Comparison of ENCODE assay signal across 8 mouse cellular contexts in genomic region chr7:99380491-99381213, GRCm38 (mm10). TPM values are rescaled to one million over a fixed set of nuclear protein-coding genes. Genes with fewer than 3 reads are reported as not detected.
DNase-seq lines count a peak whose midpoint lies in the region; ATAC-seq and TF ChIP-seq lines count a peak whose summit lies in the region.

No protein-coding gene starts in this region.

- peak overlapping the region; percentile 90 for H3K27ac ChIP-seq in left cerebral cortex, adult 2 months
- H3K27ac ChIP-seq in bone marrow, adult 2 months (ENCODE audit: control insufficient read depth, insufficient read depth, low read depth, low read length, poor library complexity): peak overlapping the region; percentile 59
- peak overlapping the region; percentile 80 for H3K27ac ChIP-seq in intestine, embryonic 16.5 days (ENCODE audit: low read length)
- H3K27ac ChIP-seq in stomach, embryonic 16.5 days (ENCODE audit: low read length): peak overlapping the region; percentile 92

- no peaks in the 10 kb centered on the region for H3K9me3 ChIP-seq in intestine, embryonic 16.5 days (ENCODE audit: control insufficient read depth, low read length)
- no peaks in the 10 kb centered on the region for H3K9me3 ChIP-seq in stomach, embryonic 16.5 days (replicated peaks; ENCODE audit: control insufficient read depth, low read length)

- H3K27me3 ChIP-seq in intestine, embryonic 16.5 days (replicated peaks; ENCODE audit: control insufficient read depth, insufficient read depth, low read length): no peaks in the 10 kb centered on the region
- H3K27me3 ChIP-seq in stomach, embryonic 16.5 days (ENCODE audit: control insufficient read depth, insufficient read depth, low read length): no peaks in the 10 kb centered on the region

- ATAC-seq in erythroid progenitor cell, adult 5-6 weeks (replicated peaks; ENCODE audit: low FRiP score, poor library complexity, severe bottlenecking): peak; percentile 29; the same call in 1 of the 2 replicates
- ATAC-seq in intestine, embryonic 16.5 days: peak; percentile 70
- peak; percentile 44 for ATAC-seq in megakaryocyte progenitor cell, adult 5-6 weeks (replicated peaks; ENCODE audit: poor library complexity)
- peak; percentile 65 for ATAC-seq in stomach, embryonic 16.5 days (ENCODE audit: insufficient read depth, low FRiP score)

- H3K36me3 ChIP-seq in intestine, embryonic 16.5 days (ENCODE audit: control insufficient read depth, insufficient read depth, low read length): no peaks in the 10 kb centered on the region
- no peaks in the 10 kb centered on the region for H3K36me3 ChIP-seq in stomach, embryonic 16.5 days (ENCODE audit: control insufficient read depth, insufficient read depth, low read length)

- peak overlapping the region; percentile 81 for H3K9ac ChIP-seq in intestine, embryonic 16.5 days (ENCODE audit: low read depth, low read length)
- H3K9ac ChIP-seq in stomach, embryonic 16.5 days (ENCODE audit: low read length): peak overlapping the region; percentile 73

- intact Hi-C loops in left cerebral cortex, adult 2 months (cut with DNase I): no loop called here
- intact Hi-C loops in left cerebral cortex, postnatal 36 days (cut with DNase I): no loop called here

- peak; percentile 36 to 47 for DNase-seq in left cerebral cortex, adult 2 months (ENCODE audit: extremely low spot score in 1 of 2, low spot score in 2 of 2)
- DNase-seq in left cerebral cortex, postnatal 36 days (ENCODE audit: low spot score in 2 of 2): no peak
- DNase-seq in spleen, postnatal 4 days (ENCODE audit: low spot score in 2 of 2): no peak

- 2% methylated on average over 24 of the region's 24 CpGs for WGBS in bone marrow, adult 2 months
- WGBS in intestine, embryonic 16.5 days: 1% methylated on average over 24 of the region's 24 CpGs
- under 1% methylated on average over 24 of the region's 24 CpGs for WGBS in stomach, embryonic 16.5 days

- no peak for TF ChIP-seq POLR2A in bone marrow, adult 2 months (IDR thresholded peaks at IDR 0.05; ENCODE audit: borderline replicate concordance, control insufficient read depth, low read depth, low read length)

- peak; percentile 49 for TF ChIP-seq CTCF in left cerebral cortex, adult 2 months (IDR thresholded peaks at IDR 0.05)
- TF ChIP-seq CTCF in bone marrow, adult 2 months (IDR thresholded peaks at IDR 0.05; ENCODE audit: control insufficient read depth, insufficient read depth, low read length): no peak

- no peaks in the 10 kb centered on the region; the same call in 1 of the 2 replicates for H3K4me1 ChIP-seq in bone marrow, adult 2 months (ENCODE audit: control insufficient read depth, insufficient read depth, low read length)
- peaks cover 28% of the 10 kb centered on the region for H3K4me1 ChIP-seq in intestine, embryonic 16.5 days (ENCODE audit: control insufficient read depth, insufficient read depth, low read length)
- peaks cover 25% of the 10 kb centered on the region for H3K4me1 ChIP-seq in stomach, embryonic 16.5 days (ENCODE audit: control insufficient read depth, insufficient read depth, low read length)

- H3K4me2 ChIP-seq in intestine, embryonic 16.5 days (ENCODE audit: low read depth, low read length): peak overlapping the region; percentile 94
- peak overlapping the region; percentile 91 for H3K4me2 ChIP-seq in stomach, embryonic 16.5 days (ENCODE audit: low read depth, low read length)

- H3K4me3 ChIP-seq in left cerebral cortex, adult 2 months: peak overlapping the region; percentile 85
- H3K4me3 ChIP-seq in bone marrow, adult 2 months (replicated peaks; ENCODE audit: control insufficient read depth, low read depth, low read length): peak overlapping the region; percentile 72
- peak overlapping the region; percentile 73 for H3K4me3 ChIP-seq in intestine, embryonic 16.5 days (ENCODE audit: low read length)
- H3K4me3 ChIP-seq in stomach, embryonic 16.5 days (replicated peaks; ENCODE audit: low read length): peak overlapping the region; percentile 73

RNA-seq across cellular contexts. Expression of gene Gdpd5, which starts 0.6 kb away (rescaled TPM):
- total RNA-seq in left cerebral cortex, adult 2 months (2021): 10 to 100 TPM; 40.8 to 42.4 TPM
- 10 to 100 TPM; 32.2 to 44.9 TPM for total RNA-seq in left cerebral cortex, postnatal 36 days (2021)
- 0.54 and 1.5 TPM in 2 replicates for polyA plus RNA-seq in bone marrow, adult 2 months (2011; ENCODE audit: insufficient read depth, insufficient read length, low replicate concordance, missing spikeins)
- total RNA-seq in erythroid progenitor cell, adult 5-6 weeks (2015; ENCODE audit: low replicate concordance): not detected in 2 replicates
- total RNA-seq in erythroid progenitor cell, adult 5-6 weeks (2017; ENCODE audit: low replicate concordance): not detected in 2 replicates
- 17.1 and 17.5 TPM in 2 replicates for polyA plus RNA-seq in intestine, embryonic 16.5 days (2015; fragmentation: Nextera tagmentation; extraction: Ambion mirVana)
- total RNA-seq in megakaryocyte progenitor cell, adult 5-6 weeks (2015): 0.10 TPM in 1 of 2 replicates, not detected in the other
- total RNA-seq in megakaryocyte progenitor cell, adult 5-6 weeks (2017): 0.08 TPM in 1 of 2 replicates, not detected in the other
- 17.1 and 19.6 TPM in 2 replicates for polyA plus RNA-seq in stomach, embryonic 16.5 days (2015; fragmentation: Nextera tagmentation; extraction: Ambion mirVana)

RNA-seq across cellular contexts. Expression of gene Serpinh1, which starts 27.6 kb away (rescaled TPM):
- total RNA-seq in left cerebral cortex, adult 2 months (2021): 10 to 100 TPM; 22.2 TPM
- 10 to 100 TPM; 22.6 to 25.6 TPM for total RNA-seq in left cerebral cortex, postnatal 36 days (2021)
- 12.1 and 47.9 TPM in 2 replicates for polyA plus RNA-seq in bone marrow, adult 2 months (2011; ENCODE audit: insufficient read depth, insufficient read length, low replicate concordance, missing spikeins)
- 1.1 TPM in 1 of 2 replicates, not detected in the other for total RNA-seq in erythroid progenitor cell, adult 5-6 weeks (2015; ENCODE audit: low replicate concordance)
- total RNA-seq in erythroid progenitor cell, adult 5-6 weeks (2017; ENCODE audit: low replicate concordance): 1.4 and 1.5 TPM in 2 replicates
- polyA plus RNA-seq in intestine, embryonic 16.5 days (2015; fragmentation: Nextera tagmentation; extraction: Ambion mirVana): 903 and 983 TPM in 2 replicates
- total RNA-seq in megakaryocyte progenitor cell, adult 5-6 weeks (2015): 0.05 TPM in 1 of 2 replicates, not detected in the other
- total RNA-seq in megakaryocyte progenitor cell, adult 5-6 weeks (2017): not detected in 2 replicates
- polyA plus RNA-seq in stomach, embryonic 16.5 days (2015; fragmentation: Nextera tagmentation; extraction: Ambion mirVana): 1,327 and 1,379 TPM in 2 replicates

Comparison
In these comparisons a context has a peak if more than half of its experiments do, and no peak if none do; other contexts are left out.
1. DNase-seq: peak in left cerebral cortex, adult 2 months (2 of 2); none in left cerebral cortex, postnatal 36 days (0 of 2) and spleen, postnatal 4 days (0 of 2).
2. RNA of gene Gdpd5, which starts 0.6 kb away (total RNA-seq): 32.2 to 44.9 TPM in left cerebral cortex, postnatal 36 days and 40.8 to 42.4 TPM in left cerebral cortex, adult 2 months; 0.08 to 0.10 TPM in megakaryocyte progenitor cell, adult 5-6 weeks and not detected in erythroid progenitor cell, adult 5-6 weeks; every median in the first group is over 10 times any median in the second.
3. RNA of gene Serpinh1, which starts 27.6 kb away (total RNA-seq): 22.6 to 25.6 TPM in left cerebral cortex, postnatal 36 days and 22.2 TPM in left cerebral cortex, adult 2 months; 1.1 to 1.5 TPM in erythroid progenitor cell, adult 5-6 weeks and 0.05 TPM in megakaryocyte progenitor cell, adult 5-6 weeks; every median in the first group is over 4 times any median in the second.
4. Peak in every context shown above with its lines, with median percentiles within 50 percentile points of each other: H3K27ac ChIP-seq, H3K4me3 ChIP-seq and ATAC-seq.